Mouse (Mus musculus): ENCODE data around the gene 4930432K21Rik. TPM values are rescaled to one million over a fixed set of nuclear protein-coding genes. Genes with fewer than 3 reads are reported as not detected.

4930432K21Rik gene
- polyA plus RNA-seq, 2 experiments, result 0.19 TPM; not detected in 1

DNA sequence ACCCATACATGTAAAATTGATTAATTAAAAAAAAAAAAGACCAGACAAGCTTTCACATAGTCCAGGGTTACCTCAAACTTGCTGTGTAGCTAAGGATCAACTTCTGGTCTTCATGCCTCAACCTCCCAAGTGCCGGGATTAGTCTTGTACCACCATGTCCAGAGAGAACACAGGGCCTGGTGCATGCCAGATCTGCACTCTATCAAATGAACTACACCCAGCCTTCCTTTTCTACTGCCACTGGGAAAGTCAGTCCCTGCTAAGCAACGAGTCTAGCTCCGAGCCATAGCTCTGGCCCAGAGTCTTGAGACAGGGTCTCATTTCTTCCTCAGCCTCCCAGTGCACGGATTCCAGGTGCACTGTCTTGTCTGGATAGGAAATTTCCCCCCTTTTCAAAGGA lies 65.5 kb downstream of the 4930432K21Rik start:
- 66% methylated on average over 4 of the region's 4 CpGs for WGBS (ENCODE audit: insufficient replicate concordance)
- H3K9me3 ChIP-seq (ENCODE audit: control insufficient read depth, low read length), result no peaks in the 10 kb centered on the region
- ATAC-seq (ENCODE audit: insufficient read depth), result no peak
- H3K27me3 ChIP-seq (ENCODE audit: control insufficient read depth, insufficient read depth, low read length), result no peaks in the 10 kb centered on the region
- H3K27ac ChIP-seq, result no peak overlapping the region
- no peaks in the 10 kb centered on the region for H3K36me3 ChIP-seq (replicated peaks; ENCODE audit: control insufficient read depth, insufficient read depth, low read depth)
- H3K9ac ChIP-seq (replicated peaks), result no peak overlapping the region
- H3K4me3 ChIP-seq (ENCODE audit: insufficient read depth in 1 of 2, low read depth in 2 of 2, low read length in 2 of 2), result no peak overlapping the region
- TF ChIP-seq CTCF (IDR thresholded peaks at IDR 0.05; ENCODE audit: low read depth), result no peak
- H3K4me1 ChIP-seq (replicated peaks; ENCODE audit: control insufficient read depth in 2 of 2, insufficient read depth in 2 of 2, low read length in 1 of 2), result no peaks in the 10 kb centered on the region
- no peak overlapping the region for H3K4me2 ChIP-seq (ENCODE audit: low read depth)
- no peak for DNase-seq (ENCODE audit: low read depth in 3 of 3, low spot score in 3 of 3)

DNA sequence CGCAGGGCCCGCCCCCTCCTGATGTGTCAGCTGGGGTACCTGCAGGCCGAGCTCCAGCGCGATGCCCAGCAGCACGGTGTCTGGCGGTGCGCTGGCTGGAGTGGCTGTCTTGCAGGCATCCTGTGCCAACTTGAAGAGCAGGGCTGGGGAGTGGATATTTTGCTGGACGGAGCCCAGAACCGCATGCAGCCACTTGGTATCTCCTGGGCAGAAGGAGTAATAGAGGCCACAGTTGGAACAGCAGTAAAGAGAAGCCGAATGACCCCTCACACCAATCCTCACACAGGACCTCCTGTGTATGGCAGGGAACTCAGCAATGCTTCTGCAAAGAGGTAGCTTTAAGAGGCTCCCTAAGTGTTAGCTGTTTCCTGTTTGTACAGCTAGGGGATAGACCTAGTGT lies 69.4 kb downstream of the 4930432K21Rik start:
- Histone ChIP-seq H3K27ac (no peak overlapping the region), H3K4me1 (replicated peaks; ENCODE audit: control insufficient read depth in 2 of 2, insufficient read depth in 2 of 2, low read length in 1 of 2) (no peaks in the 10 kb centered on the region), H3K27me3 (ENCODE audit: control insufficient read depth, insufficient read depth, low read length) (no peaks in the 10 kb centered on the region), H3K9me3 (ENCODE audit: control insufficient read depth, low read length) (no peaks in the 10 kb centered on the region), H3K4me2 (ENCODE audit: low read depth) (no peak overlapping the region), H3K36me3 (replicated peaks; ENCODE audit: control insufficient read depth, insufficient read depth, low read depth) (no peaks in the 10 kb centered on the region), H3K9ac (replicated peaks) (no peak overlapping the region), H3K4me3 (ENCODE audit: insufficient read depth in 1 of 2, low read depth in 2 of 2, low read length in 2 of 2) (no peak overlapping the region)
- DNase-seq (ENCODE audit: low read depth in 3 of 3, low spot score in 3 of 3) (no peak), ATAC-seq (ENCODE audit: insufficient read depth) (no peak)
- WGBS (ENCODE audit: insufficient replicate concordance), result 78% methylated on average over 11 of the region's 11 CpGs
- TF ChIP-seq CTCF (IDR thresholded peaks at IDR 0.05; ENCODE audit: low read depth) (no peak), EP300 (IDR thresholded peaks at IDR 0.05; ENCODE audit: low read depth) (no peak)

DNA sequence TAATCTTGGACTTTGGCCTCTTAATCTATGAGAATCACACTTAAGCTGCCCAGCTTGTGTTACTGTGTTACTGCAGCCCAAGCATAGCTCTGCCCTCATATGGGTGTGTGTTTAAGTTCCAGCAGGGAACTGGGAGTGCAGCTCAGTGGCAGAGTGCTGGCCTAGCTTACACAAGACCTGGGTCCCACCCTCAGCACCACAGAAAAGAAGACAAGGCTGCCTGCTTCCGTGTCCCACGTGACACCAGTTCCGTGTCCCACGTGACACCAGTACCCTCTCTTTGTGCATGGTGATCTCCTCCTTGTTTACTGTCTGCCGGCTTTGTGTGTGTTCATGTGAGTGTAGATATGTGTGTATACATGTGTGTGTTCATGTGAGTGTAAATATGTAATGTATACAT lies 70.3 kb downstream of the 4930432K21Rik start:
- ATAC-seq (ENCODE audit: insufficient read depth) (no peak), DNase-seq (ENCODE audit: low read depth in 3 of 3, low spot score in 3 of 3) (no peak)
- no peak overlapping the region for H3K27ac ChIP-seq
- no peaks in the 10 kb centered on the region for H3K27me3 ChIP-seq (ENCODE audit: control insufficient read depth, insufficient read depth, low read length)
- 76% methylated on average over 5 of the region's 5 CpGs for WGBS (ENCODE audit: insufficient replicate concordance)
- H3K9ac ChIP-seq (replicated peaks), result no peak overlapping the region
- no peaks in the 10 kb centered on the region for H3K36me3 ChIP-seq (replicated peaks; ENCODE audit: control insufficient read depth, insufficient read depth, low read depth)
- TF ChIP-seq EP300 (IDR thresholded peaks at IDR 0.05; ENCODE audit: low read depth), result no peak
- TF ChIP-seq CTCF (IDR thresholded peaks at IDR 0.05; ENCODE audit: low read depth), result no peak
- H3K9me3 ChIP-seq (ENCODE audit: control insufficient read depth, low read length), result no peaks in the 10 kb centered on the region
- no peak overlapping the region for H3K4me2 ChIP-seq (ENCODE audit: low read depth)
- no peak overlapping the region for H3K4me3 ChIP-seq (ENCODE audit: insufficient read depth in 1 of 2, low read depth in 2 of 2, low read length in 2 of 2)
- no peaks in the 10 kb centered on the region for H3K4me1 ChIP-seq (replicated peaks; ENCODE audit: control insufficient read depth in 2 of 2, insufficient read depth in 2 of 2, low read length in 1 of 2)

DNA sequence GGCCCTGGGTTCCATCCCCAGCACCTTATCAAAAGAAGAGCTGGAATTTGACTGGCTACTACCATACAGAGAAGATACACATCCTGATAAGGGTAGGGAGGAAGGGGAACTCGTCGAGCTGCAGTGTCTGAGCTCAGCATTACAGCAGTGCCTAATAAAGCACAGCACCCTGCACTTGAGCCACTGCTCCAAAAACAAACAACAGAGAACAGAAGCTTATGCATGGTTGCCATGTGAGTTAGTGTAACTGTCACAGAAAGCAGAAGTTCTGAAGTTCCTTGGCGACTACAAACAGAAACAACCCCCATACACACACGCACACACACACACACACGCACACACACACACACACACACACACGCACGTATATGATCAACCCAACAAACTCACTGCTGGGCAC lies 72.3 kb downstream of the 4930432K21Rik start:
- Histone ChIP-seq H3K4me1 (replicated peaks; ENCODE audit: control insufficient read depth in 2 of 2, insufficient read depth in 2 of 2, low read length in 1 of 2) (no peaks in the 10 kb centered on the region), H3K9ac (replicated peaks) (no peak overlapping the region), H3K4me2 (ENCODE audit: low read depth) (no peak overlapping the region), H3K4me3 (ENCODE audit: insufficient read depth in 1 of 2, low read depth in 2 of 2, low read length in 2 of 2) (no peak overlapping the region), H3K27ac (no peak overlapping the region), H3K27me3 (ENCODE audit: control insufficient read depth, insufficient read depth, low read length) (no peaks in the 10 kb centered on the region), H3K9me3 (ENCODE audit: control insufficient read depth, low read length) (no peaks in the 10 kb centered on the region), H3K36me3 (replicated peaks; ENCODE audit: control insufficient read depth, insufficient read depth, low read depth) (no peaks in the 10 kb centered on the region)
- ATAC-seq (ENCODE audit: insufficient read depth) (no peak), DNase-seq (ENCODE audit: low read depth in 3 of 3, low spot score in 3 of 3) (no peak)
- TF ChIP-seq EP300 (IDR thresholded peaks at IDR 0.05; ENCODE audit: low read depth) (no peak), CTCF (IDR thresholded peaks at IDR 0.05; ENCODE audit: low read depth) (no peak)
- WGBS (ENCODE audit: insufficient replicate concordance), result 42% methylated on average over 7 of the region's 7 CpGs

MicroRNA genes within 50 kb of the gene (microRNA counts, 519-probe panel; counts per million panel counts)
- 69.9 counts per million for microRNA mmu-miR-181c
- microRNA mmu-miR-23a, result 6,347 counts per million, percentile 54 among the panel's probes with 10 or more counts
- microRNA mmu-miR-27a, result 6,668 counts per million, percentile 60 among the panel's probes with 10 or more counts

Small RNA genes lying within 50 kb of the gene (microRNA-seq; reads per million reads assigned to microRNA genes)
- gene Gm25110, result not detected
- gene Mir181c, result 1,484 reads per million, percentile 78 among the genes with 10 or more reads in this experiment
- 947 reads per million, percentile 72 among the genes with 10 or more reads in this experiment for gene Mir181d
- 15,255 reads per million, percentile 94 among the genes with 10 or more reads in this experiment for gene Mir23a
- gene Mir24-2, result not detected
- 540 reads per million, percentile 67 among the genes with 10 or more reads in this experiment for gene Mir27a
- not detected for gene Mir3074-2

Other genes with a start within 250 kb of the 4930432K21Rik start
- gene Adgrl1, start 247.9 kb upstream of the 4930432K21Rik start, polyA plus RNA-seq (2012; rRNA removed), result 4.5 and 6.1 TPM in 2 replicates
- gene Adgrl1, start 247.9 kb upstream of the 4930432K21Rik start, polyA plus RNA-seq (2014; fragmentation: Nextera tagmentation; extraction: Ambion mirVana), result 1.2 and 1.7 TPM in 2 replicates
- 0.30 and 0.31 TPM in 2 replicates for gene Gm10644, start 192.8 kb upstream of the 4930432K21Rik start, polyA plus RNA-seq (2012; rRNA removed)
- gene Gm10644, start 192.8 kb upstream of the 4930432K21Rik start, polyA plus RNA-seq (2014; fragmentation: Nextera tagmentation; extraction: Ambion mirVana), result 0.09 and 0.30 TPM in 2 replicates
- gene Asf1b, start 192.5 kb upstream of the 4930432K21Rik start, polyA plus RNA-seq (2012; rRNA removed), result 92.7 and 98.5 TPM in 2 replicates
- gene Asf1b, start 192.5 kb upstream of the 4930432K21Rik start, polyA plus RNA-seq (2014; fragmentation: Nextera tagmentation; extraction: Ambion mirVana), result 130 and 138 TPM in 2 replicates
- gene Prkaca, start 175.0 kb upstream of the 4930432K21Rik start, polyA plus RNA-seq (2012; rRNA removed), result 19.9 and 24.8 TPM in 2 replicates
- gene Prkaca, start 175.0 kb upstream of the 4930432K21Rik start, polyA plus RNA-seq (2014; fragmentation: Nextera tagmentation; extraction: Ambion mirVana), result 30.6 and 34.0 TPM in 2 replicates
- 32.5 and 34.5 TPM in 2 replicates for gene Samd1, start 150.4 kb upstream of the 4930432K21Rik start, polyA plus RNA-seq (2012; rRNA removed)
- 9.1 and 9.3 TPM in 2 replicates for gene Samd1, start 150.4 kb upstream of the 4930432K21Rik start, polyA plus RNA-seq (2014; fragmentation: Nextera tagmentation; extraction: Ambion mirVana)
- gene 1700067K01Rik, start 146.5 kb upstream of the 4930432K21Rik start, polyA plus RNA-seq (2012; rRNA removed), result 0.41 and 0.65 TPM in 2 replicates
- 0.41 and 0.49 TPM in 2 replicates for gene 1700067K01Rik, start 146.5 kb upstream of the 4930432K21Rik start, polyA plus RNA-seq (2014; fragmentation: Nextera tagmentation; extraction: Ambion mirVana)
- gene 2210011C24Rik, start 135.9 kb upstream of the 4930432K21Rik start, polyA plus RNA-seq (2012; rRNA removed), result not detected in 2 replicates
- gene 2210011C24Rik, start 135.9 kb upstream of the 4930432K21Rik start, polyA plus RNA-seq (2014; fragmentation: Nextera tagmentation; extraction: Ambion mirVana), result not detected in 2 replicates
- 0.11 and 0.19 TPM in 2 replicates for gene Palm3, start 126.6 kb upstream of the 4930432K21Rik start, polyA plus RNA-seq (2012; rRNA removed)
- gene Palm3, start 126.6 kb upstream of the 4930432K21Rik start, polyA plus RNA-seq (2014; fragmentation: Nextera tagmentation; extraction: Ambion mirVana), result 0.09 TPM in 1 of 2 replicates, not detected in the other
- 0.56 and 0.70 TPM in 2 replicates for gene Il27ra, start 105.4 kb upstream of the 4930432K21Rik start, polyA plus RNA-seq (2012; rRNA removed)
- 0.32 and 0.45 TPM in 2 replicates for gene Il27ra, start 105.4 kb upstream of the 4930432K21Rik start, polyA plus RNA-seq (2014; fragmentation: Nextera tagmentation; extraction: Ambion mirVana)
- not detected in 2 replicates for gene Rln3, start 103.0 kb upstream of the 4930432K21Rik start, polyA plus RNA-seq (2012; rRNA removed)
- gene Rln3, start 103.0 kb upstream of the 4930432K21Rik start, polyA plus RNA-seq (2014; fragmentation: Nextera tagmentation; extraction: Ambion mirVana), result not detected in 2 replicates
- 0.08 and 0.22 TPM in 2 replicates for gene Gm10643, start 82.9 kb upstream of the 4930432K21Rik start, polyA plus RNA-seq (2012; rRNA removed)
- 0.16 TPM in 1 of 2 replicates, not detected in the other for gene Gm10643, start 82.9 kb upstream of the 4930432K21Rik start, polyA plus RNA-seq (2014; fragmentation: Nextera tagmentation; extraction: Ambion mirVana)
- 4.6 and 5.0 TPM in 2 replicates for gene Rfx1, start 81.2 kb upstream of the 4930432K21Rik start, polyA plus RNA-seq (2012; rRNA removed)
- 1.5 and 2.6 TPM in 2 replicates for gene Rfx1, start 81.2 kb upstream of the 4930432K21Rik start, polyA plus RNA-seq (2014; fragmentation: Nextera tagmentation; extraction: Ambion mirVana)
- 16.8 and 17.1 TPM in 2 replicates for gene Dcaf15, start 43.3 kb upstream of the 4930432K21Rik start, polyA plus RNA-seq (2012; rRNA removed)
- 2.5 and 3.2 TPM in 2 replicates for gene Dcaf15, start 43.3 kb upstream of the 4930432K21Rik start, polyA plus RNA-seq (2014; fragmentation: Nextera tagmentation; extraction: Ambion mirVana)
- 0.03 and 0.04 TPM in 2 replicates for gene Podnl1, start 22.0 kb upstream of the 4930432K21Rik start, polyA plus RNA-seq (2012; rRNA removed)
- gene Podnl1, start 22.0 kb upstream of the 4930432K21Rik start, polyA plus RNA-seq (2014; fragmentation: Nextera tagmentation; extraction: Ambion mirVana), result not detected in 2 replicates
- 3.0 and 3.4 TPM in 2 replicates for gene Cc2d1a, start 89 bp upstream of the 4930432K21Rik start, polyA plus RNA-seq (2012; rRNA removed)
- gene Cc2d1a, start 89 bp upstream of the 4930432K21Rik start, polyA plus RNA-seq (2014; fragmentation: Nextera tagmentation; extraction: Ambion mirVana), result 2.3 and 3.6 TPM in 2 replicates
- gene Nanos3, start 37.2 kb downstream of the 4930432K21Rik start, polyA plus RNA-seq (2012; rRNA removed), result 0.12 TPM in 1 of 2 replicates, not detected in the other
- gene Nanos3, start 37.2 kb downstream of the 4930432K21Rik start, polyA plus RNA-seq (2014; fragmentation: Nextera tagmentation; extraction: Ambion mirVana), result not detected in 2 replicates
- gene Zswim4, start 89.0 kb downstream of the 4930432K21Rik start, polyA plus RNA-seq (2012; rRNA removed), result 1.9 and 2.1 TPM in 2 replicates
- 0.74 and 1.4 TPM in 2 replicates for gene Zswim4, start 89.0 kb downstream of the 4930432K21Rik start, polyA plus RNA-seq (2014; fragmentation: Nextera tagmentation; extraction: Ambion mirVana)
- 95.7 and 127 TPM in 2 replicates for gene D8Ertd738e, start 101.7 kb downstream of the 4930432K21Rik start, polyA plus RNA-seq (2012; rRNA removed)
- gene D8Ertd738e, start 101.7 kb downstream of the 4930432K21Rik start, polyA plus RNA-seq (2014; fragmentation: Nextera tagmentation; extraction: Ambion mirVana), result 261 and 262 TPM in 2 replicates
- 15.6 and 17.2 TPM in 2 replicates for gene Mri1, start 109.3 kb downstream of the 4930432K21Rik start, polyA plus RNA-seq (2012; rRNA removed)
- gene Mri1, start 109.3 kb downstream of the 4930432K21Rik start, polyA plus RNA-seq (2014; fragmentation: Nextera tagmentation; extraction: Ambion mirVana), result 27.1 and 28.7 TPM in 2 replicates
- gene Ccdc130, start 122.4 kb downstream of the 4930432K21Rik start, polyA plus RNA-seq (2012; rRNA removed), result 3.6 and 5.5 TPM in 2 replicates
- 5.0 and 7.1 TPM in 2 replicates for gene Ccdc130, start 122.4 kb downstream of the 4930432K21Rik start, polyA plus RNA-seq (2014; fragmentation: Nextera tagmentation; extraction: Ambion mirVana)
- 0.19 and 1.5 TPM in 2 replicates for gene Cacna1a, start 240.4 kb downstream of the 4930432K21Rik start, polyA plus RNA-seq (2012; rRNA removed)
- gene Cacna1a, start 240.4 kb downstream of the 4930432K21Rik start, polyA plus RNA-seq (2014; fragmentation: Nextera tagmentation; extraction: Ambion mirVana), result 0.61 TPM in 2 replicates